Mouse (Mus musculus): ENCODE results near the gene Zkscan6.

DNA sequence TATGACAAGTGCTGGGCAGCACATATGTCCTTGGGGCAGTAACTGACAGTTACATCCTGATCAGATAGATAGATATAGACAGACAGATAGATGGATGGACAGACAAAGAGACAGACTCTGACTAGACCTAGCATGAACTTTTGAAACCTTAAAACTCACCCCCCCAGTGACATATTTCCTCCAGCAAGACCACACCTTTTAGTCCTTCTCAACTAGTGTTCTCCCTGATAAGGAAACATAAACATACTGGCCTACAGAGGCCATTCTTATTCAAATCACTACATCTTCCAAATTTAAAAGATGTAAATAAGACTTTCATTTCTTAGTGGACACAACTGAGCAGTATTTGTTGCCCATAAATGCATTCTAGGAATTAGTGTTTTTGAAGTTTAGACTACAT is 38.5 kb upstream of the Zkscan6 start:
- TF ChIP-seq CTCF (conservative IDR thresholded peaks at IDR 0.05; ENCODE audit: insufficient read depth, insufficient read length, low read depth, low read length) (no peak), POLR2A (IDR thresholded peaks at IDR 0.05; ENCODE audit: low read depth, low read length) (no peak)

Measured in kidney, adult 2 months (tissue).